Mouse (Mus musculus) myocyte (in vitro differentiated cells): Measurements from ENCODE around the gene Ap4e1. TPM values are rescaled to one million over a fixed set of nuclear protein-coding genes. Genes with fewer than 3 reads are reported as not detected.
"Not testable (repeated sequence)": the region's sequence is repeated elsewhere in the genome, so short reads cannot be mapped to it uniquely, and the experiment has no call there.

ENCODE experiments used
- H3K27me3 ChIP-seq: one replicate; pipeline ENCODE4 v1.6.1; 2011; ENCODE audit not compliant: control insufficient read depth, insufficient read depth, insufficient read length
- H3K36me3 ChIP-seq: one replicate; pipeline ENCODE4 v1.6.1; 2011; ENCODE audit not compliant: control insufficient read depth, insufficient read depth
- H3K4me2 ChIP-seq: one replicate; pipeline ENCODE4 v1.6.1; 2011; ENCODE audit warnings: low read depth, control low read depth
- H3K4me3 ChIP-seq: one replicate; pipeline ENCODE4 v1.5.1; 2011; ENCODE audit warnings: mild to moderate bottlenecking, control low read depth, moderate library complexity
- H3K79me2 ChIP-seq: one replicate; pipeline ENCODE4 v1.6.1; 2011; ENCODE audit not compliant: control insufficient read depth, insufficient read depth
- H3ac ChIP-seq: one replicate; pipeline ENCODE4 v1.6.1; 2011; ENCODE audit not compliant: control insufficient read depth, insufficient read length
- CEBPB ChIP-seq: IDR thresholded peaks from 2 replicates; pipeline ENCODE4 v1.6.1; 2011; ENCODE audit warnings: mild to moderate bottlenecking, moderate library complexity; ENCODE audit not compliant: poor library complexity, insufficient read depth, severe bottlenecking
- E2F4 ChIP-seq: IDR thresholded peaks from one replicate; pipeline ENCODE4 v1.6.1; 2011; ENCODE audit warnings: mild to moderate bottlenecking, control low read depth, moderate library complexity; ENCODE audit not compliant: insufficient read depth
- MAX ChIP-seq: IDR thresholded peaks from one replicate; pipeline ENCODE4 v1.6.1; 2011; ENCODE audit warnings: low read depth, mild to moderate bottlenecking, control low read depth
- MYOD1 ChIP-seq, 3 experiments: IDR thresholded peaks; one replicate each; pipeline ENCODE4 v1.6.1; 2011; ENCODE audit warnings: control low read depth in 2 of 3, low read depth in 2 of 3, mild to moderate bottlenecking in 2 of 3, moderate library complexity in 1 of 3; ENCODE audit not compliant: insufficient read length in 2 of 3, control insufficient read depth in 1 of 3
- MYOG ChIP-seq, 3 experiments: IDR thresholded peaks; one replicate each; pipeline ENCODE4 v1.6.1; 2011; ENCODE audit warnings: control low read depth in 2 of 3, low read depth in 2 of 3, mild to moderate bottlenecking in 2 of 3; ENCODE audit not compliant: insufficient read length in 2 of 3, control insufficient read depth in 1 of 3, insufficient read depth in 1 of 3
- POLR2A ChIP-seq: IDR thresholded peaks from one replicate; pipeline ENCODE4 v1.6.1; 2011; ENCODE audit warnings: low read depth, mild to moderate bottlenecking, control low read depth, moderate library complexity; ENCODE audit not compliant: insufficient read length
- POLR2AphosphoS2 ChIP-seq: IDR thresholded peaks from one replicate; pipeline ENCODE4 v1.6.1; 2011; ENCODE audit warnings: low read depth, control low read depth; ENCODE audit not compliant: insufficient read length
- REST ChIP-seq: IDR thresholded peaks from one replicate; pipeline ENCODE4 v1.6.1; 2011; ENCODE audit warnings: mild to moderate bottlenecking, control low read depth, moderate library complexity; ENCODE audit not compliant: insufficient read depth, insufficient read length
- SRF ChIP-seq: IDR thresholded peaks from one replicate; pipeline ENCODE4 v1.6.1; 2011; ENCODE audit warnings: low read depth; ENCODE audit not compliant: control insufficient read depth, insufficient read length
- TCF12 ChIP-seq: IDR thresholded peaks from one replicate; pipeline ENCODE4 v1.6.1; 2011; ENCODE audit warnings: mild to moderate bottlenecking, control low read depth; ENCODE audit not compliant: poor library complexity, insufficient read depth, severe bottlenecking
- TCF3 ChIP-seq: IDR thresholded peaks from one replicate; pipeline ENCODE4 v1.6.1; 2011; ENCODE audit warnings: low read depth, control low read depth; ENCODE audit not compliant: insufficient read length
- USF1 ChIP-seq: IDR thresholded peaks from one replicate; pipeline ENCODE4 v1.6.1; 2011; ENCODE audit warnings: low read depth, mild to moderate bottlenecking, control low read depth, moderate library complexity
- polyA plus RNA-seq: library from polyadenylated mRNA; unstranded; fragments of >200 nt; fragmentation: generic; extraction: Trizol; gene quantifications from one replicate; pipeline ENCODE4 v1.2.1, GENCODE M21; 2012; ENCODE audit warnings: missing spikeins

Ap4e1 gene
- polyA plus RNA-seq, 1 experiment = 2.3 TPM

GRCm38 (mm10) chr2:127077611-127078010 lies 69.1 kb downstream of the Ap4e1 start:
- TF ChIP-seq TCF3 (no peak), USF1 (no peak), POLR2AphosphoS2 (no peak), MYOD1 (IDR thresholded peaks at IDR 0.05; ENCODE audit: control insufficient read depth in 1 of 3, insufficient read length in 2 of 3, low read depth in 2 of 3) (no peak), POLR2A (no peak), SRF (no peak), REST (no peak), MYOG (IDR thresholded peaks at IDR 0.05; ENCODE audit: control insufficient read depth in 1 of 3, insufficient read depth in 1 of 3, insufficient read length in 2 of 3, low read depth in 2 of 3) (no peak), E2F4 (no peak), CEBPB (no peak), MAX (no peak), TCF12 (no peak)
- H3K4me3 ChIP-seq = no peak overlapping the region
- no peaks in the 10 kb centered on the region for H3K27me3 ChIP-seq
- H3K79me2 ChIP-seq = no peaks in the 10 kb centered on the region
- H3K36me3 ChIP-seq = no peaks in the 10 kb centered on the region
- no peak overlapping the region for H3K4me2 ChIP-seq
- H3ac ChIP-seq = no peak overlapping the region

GRCm38 (mm10) chr2:127079066-127079465 lies 70.5 kb downstream of the Ap4e1 start:
- not testable (repeated sequence) for H3K4me2 ChIP-seq, H3ac ChIP-seq, H3K27me3 ChIP-seq

GRCm38 (mm10) chr2:127079881-127080590 lies 71.5 kb downstream of the Ap4e1 start:
- Histone ChIP-seq H3K36me3 (no peaks in the 10 kb centered on the region), H3K27me3 (no peaks in the 10 kb centered on the region), H3ac (no peak overlapping the region), H3K4me2 (no peak overlapping the region), H3K79me2 (no peaks in the 10 kb centered on the region), H3K4me3 (no peak overlapping the region)
- TF ChIP-seq TCF12 (no peak), MAX (no peak), CEBPB (no peak), TCF3 (no peak), MYOD1 (IDR thresholded peaks at IDR 0.05; ENCODE audit: control insufficient read depth in 1 of 3, insufficient read length in 2 of 3, low read depth in 2 of 3) (no peak), REST (no peak)

More at GRCm38 (mm10) chr2:127079066-127079465, 70.5 kb downstream of the Ap4e1 start:
- not testable (repeated sequence) for H3K36me3 ChIP-seq, H3K4me3 ChIP-seq, H3K79me2 ChIP-seq

- no peak overlapping the region for H3ac ChIP-seq
- no peaks in the 10 kb centered on the region for H3K27me3 ChIP-seq
- no peaks in the 10 kb centered on the region for H3K36me3 ChIP-seq
- no peak overlapping the region for H3K4me3 ChIP-seq
- no peak overlapping the region for H3K4me2 ChIP-seq
- no peaks in the 10 kb centered on the region for H3K79me2 ChIP-seq
- no peak for TF ChIP-seq POLR2AphosphoS2
- no peak for TF ChIP-seq TCF3
- no peak for TF ChIP-seq REST
- TF ChIP-seq MAX = no peak
- TF ChIP-seq TCF12 = no peak
- TF ChIP-seq MYOG (IDR thresholded peaks at IDR 0.05; ENCODE audit: control insufficient read depth in 1 of 3, insufficient read depth in 1 of 3, insufficient read length in 2 of 3, low read depth in 2 of 3) = no peak
- TF ChIP-seq USF1 = no peak
- TF ChIP-seq MYOD1 (IDR thresholded peaks at IDR 0.05; ENCODE audit: control insufficient read depth in 1 of 3, insufficient read length in 2 of 3, low read depth in 2 of 3) = no peak
- TF ChIP-seq POLR2A = no peak
- TF ChIP-seq E2F4 = no peak
- TF ChIP-seq CEBPB = no peak
- no peak for TF ChIP-seq SRF
These were observed 72.2 kb downstream of the Ap4e1 start for GRCm38 (mm10) chr2:127080591-127081218.

GRCm38 (mm10) chr2:127086235-127086634 lies 77.7 kb downstream of the Ap4e1 start:
- no peak for TF ChIP-seq MYOG (IDR thresholded peaks at IDR 0.05; ENCODE audit: control insufficient read depth in 1 of 3, insufficient read depth in 1 of 3, insufficient read length in 2 of 3, low read depth in 2 of 3)
- no peak for TF ChIP-seq REST
- TF ChIP-seq POLR2AphosphoS2 = no peak
- TF ChIP-seq CEBPB = no peak
- no peak for TF ChIP-seq E2F4
- H3K36me3 ChIP-seq = peaks cover 3% of the 10 kb centered on the region
- H3K79me2 ChIP-seq = no peaks in the 10 kb centered on the region
- H3ac ChIP-seq = no peak overlapping the region
- H3K4me3 ChIP-seq = no peak overlapping the region
- no peaks in the 10 kb centered on the region for H3K27me3 ChIP-seq
- no peak overlapping the region for H3K4me2 ChIP-seq

GRCm38 (mm10) chr2:127090151-127090550 lies 81.6 kb downstream of the Ap4e1 start:
- not testable (repeated sequence) for H3K79me2 ChIP-seq, H3ac ChIP-seq, H3K4me3 ChIP-seq, H3K27me3 ChIP-seq, H3K4me2 ChIP-seq, H3K36me3 ChIP-seq
